ENCODE assay signal across 8 mouse cellular contexts in the genomic region with DNA sequence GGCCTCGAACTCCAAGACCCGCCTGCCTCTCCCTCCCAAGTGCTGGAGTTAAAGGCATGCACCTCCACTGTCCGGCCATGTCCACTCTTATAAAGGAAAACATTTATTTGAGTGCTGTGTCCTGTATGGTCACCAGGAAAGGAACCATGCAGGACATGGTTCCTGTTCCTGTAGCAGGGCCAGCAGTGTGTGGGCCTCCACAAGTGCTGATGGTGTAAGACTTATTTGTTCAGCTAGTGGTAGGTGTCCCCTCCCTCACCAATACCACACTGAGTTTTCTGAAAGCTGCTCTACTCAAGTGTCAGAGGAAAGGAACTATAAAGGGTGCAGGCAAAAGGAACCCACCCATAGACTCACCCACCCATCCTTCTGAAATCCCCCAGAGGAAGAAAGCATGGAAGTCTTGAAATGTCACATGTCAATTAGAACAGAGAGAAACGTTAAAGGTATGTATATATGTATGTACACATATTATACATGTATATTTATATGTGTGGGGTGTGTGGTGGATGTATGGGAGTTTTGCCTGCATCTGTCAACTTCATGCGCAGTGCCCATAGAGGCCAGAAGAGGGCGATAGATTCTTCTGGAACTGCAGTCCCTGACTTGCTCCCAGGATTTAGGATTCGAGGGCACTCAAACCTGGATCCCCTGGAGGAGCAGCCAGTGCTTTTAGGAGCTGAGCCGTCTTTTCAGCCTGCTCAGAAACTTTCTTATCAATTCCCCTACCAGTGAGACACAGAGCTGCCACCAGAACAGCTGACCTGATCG. TPM values are rescaled to one million over a fixed set of nuclear protein-coding genes. Genes with fewer than 3 reads are reported as not detected.
DNase-seq lines count a peak whose midpoint lies in the region; ATAC-seq and TF ChIP-seq lines count a peak whose summit lies in the region.
"Not testable (repeated sequence)": the region's sequence is repeated elsewhere in the genome, so short reads cannot be mapped to it uniquely, and the experiment has no call there.

No protein-coding gene starts in this region.

- H3K27ac ChIP-seq in embryonic fibroblast, embryonic 13.5 days (ENCODE audit: insufficient read depth, low read length); heart, embryonic 14.5 days (replicated peaks in 1 of 2; ENCODE audit: control insufficient read depth in 1 of 2, insufficient read depth in 1 of 2, low read depth in 2 of 2, low read length in 2 of 2); kidney, embryonic 15.5 days; limb, embryonic 14.5 days (replicated peaks; ENCODE audit: low read depth, low read length); midbrain, embryonic 13.5 days: not testable (repeated sequence)

- H3K36me3 ChIP-seq in heart, embryonic 14.5 days (ENCODE audit: control insufficient read depth, insufficient read depth, low read length); kidney, embryonic 15.5 days; limb, embryonic 14.5 days (ENCODE audit: control insufficient read depth, insufficient read depth, low read length); midbrain, embryonic 13.5 days: not testable (repeated sequence)

- not testable (repeated sequence) for TF ChIP-seq POLR2A in embryonic fibroblast, embryonic 13.5 days (IDR thresholded peaks at IDR 0.05; ENCODE audit: low read depth, low read length); limb, embryonic 14.5 days (IDR thresholded peaks at IDR 0.05; ENCODE audit: borderline replicate concordance, extremely low read depth, insufficient read depth, insufficient read length)

- H3K9me3 ChIP-seq in heart, embryonic 14.5 days (ENCODE audit: control insufficient read depth, low read length); kidney, embryonic 15.5 days (replicated peaks); limb, embryonic 14.5 days (ENCODE audit: control insufficient read depth, low read length); midbrain, embryonic 13.5 days: not testable (repeated sequence)

- TF ChIP-seq CTCF in embryonic fibroblast, embryonic 13.5 days (IDR thresholded peaks at IDR 0.05; ENCODE audit: borderline replicate concordance, insufficient read depth, low read length): peak; percentile 43; the same call in 1 of the 2 replicates

- not testable (repeated sequence) for H3K27me3 ChIP-seq in heart, embryonic 14.5 days (ENCODE audit: control insufficient read depth, insufficient read depth, low read length); kidney, embryonic 15.5 days; limb, embryonic 14.5 days (ENCODE audit: control insufficient read depth, insufficient read depth, low read length); midbrain, embryonic 13.5 days

- H3K4me1 ChIP-seq in embryonic fibroblast, embryonic 13.5 days (ENCODE audit: control insufficient read depth, insufficient read depth, low read length); heart, embryonic 14.5 days (ENCODE audit: control insufficient read depth in 2 of 2, insufficient read depth in 2 of 2, low read length in 2 of 2); kidney, embryonic 15.5 days; limb, embryonic 14.5 days (ENCODE audit: control insufficient read depth, insufficient read depth, low read length); midbrain, embryonic 13.5 days (replicated peaks): not testable (repeated sequence)

- 34% methylated on average over 9 of the region's 9 CpGs for WGBS in heart, embryonic 14.5 days
- WGBS in kidney, embryonic 15.5 days: 38% methylated on average over 9 of the region's 9 CpGs
- WGBS in limb, embryonic 14.5 days: 35% methylated on average over 9 of the region's 9 CpGs
- 34% methylated on average over 9 of the region's 9 CpGs for WGBS in midbrain, embryonic 13.5 days

- not testable (repeated sequence) for H3K4me3 ChIP-seq in embryonic fibroblast, embryonic 13.5 days (ENCODE audit: insufficient read depth, low read length); heart, embryonic 14.5 days (ENCODE audit: control insufficient read depth in 1 of 2, insufficient read depth in 1 of 2, low read depth in 1 of 2, low read length in 2 of 2); kidney, embryonic 15.5 days (replicated peaks); limb, embryonic 14.5 days (replicated peaks; ENCODE audit: low read length); midbrain, embryonic 13.5 days (replicated peaks)

- H3K9ac ChIP-seq in heart, embryonic 14.5 days (ENCODE audit: low read length); kidney, embryonic 15.5 days; limb, embryonic 14.5 days (ENCODE audit: low read depth, low read length, severe bottlenecking); midbrain, embryonic 13.5 days (replicated peaks): not testable (repeated sequence)

- peak; percentile 37 for DNase-seq in CD4-positive, CD25-positive, alpha-beta regulatory T cell, adult 2 months (ENCODE audit: low read depth, low spot score)
- DNase-seq in brain, adult 2 months (ENCODE audit: low read depth, low spot score): peak; percentile 25
- peak; percentile 42 for DNase-seq in limb, embryonic 14.5 days (ENCODE audit: low spot score)
- DNase-seq in spleen, adult 12 weeks (ENCODE audit: low spot score): peak; percentile 44

- not testable (repeated sequence) for ATAC-seq in heart, embryonic 14.5 days (ENCODE audit: insufficient number of reproducible peaks, insufficient read depth, low FRiP score, low read depth); limb, embryonic 14.5 days (ENCODE audit: low FRiP score, low read depth)
- 0 out of 2 replicates have a peak, but pooled peaks have one; percentile 22 for ATAC-seq in kidney, embryonic 15.5 days (replicated peaks; ENCODE audit: low FRiP score)
- ATAC-seq in midbrain, embryonic 13.5 days: peak; percentile 37; the same call in 1 of the 2 replicates

- 0 out of 2 replicates have a peak overlapping the region, but pooled peaks have one; percentile 11 for H3K4me2 ChIP-seq in heart, embryonic 14.5 days (ENCODE audit: low read length)
- not testable (repeated sequence) for H3K4me2 ChIP-seq in kidney, embryonic 15.5 days; limb, embryonic 14.5 days (replicated peaks; ENCODE audit: low read depth, low read length, severe bottlenecking); midbrain, embryonic 13.5 days (replicated peaks)

RNA-seq across cellular contexts. Expression of a gene that starts 10.2 kb away (rescaled TPM):
- polyA plus RNA-seq in embryonic fibroblast, embryonic 13.5 days (2011; ENCODE audit: insufficient read length, low read depth, missing spikeins): not detected in 2 replicates
- not detected in 2 replicates for polyA plus RNA-seq in heart, embryonic 14.5 days (2014; fragmentation: Nextera tagmentation; extraction: Ambion mirVana)
- polyA plus RNA-seq in kidney, embryonic 15.5 days (2015; fragmentation: Nextera tagmentation; extraction: Ambion mirVana): not detected in 2 replicates
- not detected in 2 replicates for polyA plus RNA-seq in limb, embryonic 14.5 days (2012; rRNA removed)
- not detected in 2 replicates for polyA plus RNA-seq in limb, embryonic 14.5 days (2014; fragmentation: Nextera tagmentation; extraction: Ambion mirVana)
- not detected in 2 replicates for polyA plus RNA-seq in midbrain, embryonic 13.5 days (2015; fragmentation: Nextera tagmentation; extraction: Ambion mirVana)

RNA-seq across cellular contexts. Expression of a gene that starts 25.7 kb away (rescaled TPM):
- polyA plus RNA-seq in embryonic fibroblast, embryonic 13.5 days (2011; ENCODE audit: insufficient read length, low read depth, missing spikeins): not detected in 2 replicates
- 0.47 and 1.1 TPM in 2 replicates for polyA plus RNA-seq in heart, embryonic 14.5 days (2014; fragmentation: Nextera tagmentation; extraction: Ambion mirVana)
- 0.17 and 1.00 TPM in 2 replicates for polyA plus RNA-seq in kidney, embryonic 15.5 days (2015; fragmentation: Nextera tagmentation; extraction: Ambion mirVana)
- polyA plus RNA-seq in limb, embryonic 14.5 days (2012; rRNA removed): 0.47 and 0.61 TPM in 2 replicates
- 0.39 and 0.61 TPM in 2 replicates for polyA plus RNA-seq in limb, embryonic 14.5 days (2014; fragmentation: Nextera tagmentation; extraction: Ambion mirVana)
- not detected in 2 replicates for polyA plus RNA-seq in midbrain, embryonic 13.5 days (2015; fragmentation: Nextera tagmentation; extraction: Ambion mirVana)

RNA-seq across cellular contexts. Expression of a gene that starts 26.7 kb away (rescaled TPM):
- polyA plus RNA-seq in embryonic fibroblast, embryonic 13.5 days (2011; ENCODE audit: insufficient read length, low read depth, missing spikeins): not detected in 2 replicates
- polyA plus RNA-seq in heart, embryonic 14.5 days (2014; fragmentation: Nextera tagmentation; extraction: Ambion mirVana): not detected in 2 replicates
- not detected in 2 replicates for polyA plus RNA-seq in kidney, embryonic 15.5 days (2015; fragmentation: Nextera tagmentation; extraction: Ambion mirVana)
- polyA plus RNA-seq in limb, embryonic 14.5 days (2012; rRNA removed): not detected in 2 replicates
- polyA plus RNA-seq in limb, embryonic 14.5 days (2014; fragmentation: Nextera tagmentation; extraction: Ambion mirVana): not detected in 2 replicates
- not detected in 2 replicates for polyA plus RNA-seq in midbrain, embryonic 13.5 days (2015; fragmentation: Nextera tagmentation; extraction: Ambion mirVana)

RNA-seq across cellular contexts. Expression of a gene that starts 30.9 kb away (rescaled TPM):
- polyA plus RNA-seq in embryonic fibroblast, embryonic 13.5 days (2011; ENCODE audit: insufficient read length, low read depth, missing spikeins): not detected in 2 replicates
- not detected in 2 replicates for polyA plus RNA-seq in heart, embryonic 14.5 days (2014; fragmentation: Nextera tagmentation; extraction: Ambion mirVana)
- polyA plus RNA-seq in kidney, embryonic 15.5 days (2015; fragmentation: Nextera tagmentation; extraction: Ambion mirVana): not detected in 2 replicates
- not detected in 2 replicates for polyA plus RNA-seq in limb, embryonic 14.5 days (2012; rRNA removed)
- not detected in 2 replicates for polyA plus RNA-seq in limb, embryonic 14.5 days (2014; fragmentation: Nextera tagmentation; extraction: Ambion mirVana)
- polyA plus RNA-seq in midbrain, embryonic 13.5 days (2015; fragmentation: Nextera tagmentation; extraction: Ambion mirVana): not detected in 2 replicates

RNA-seq across cellular contexts. Expression of a gene that starts 48.6 kb away (rescaled TPM):
- polyA plus RNA-seq in embryonic fibroblast, embryonic 13.5 days (2011; ENCODE audit: insufficient read length, low read depth, missing spikeins): not detected in 2 replicates
- polyA plus RNA-seq in heart, embryonic 14.5 days (2014; fragmentation: Nextera tagmentation; extraction: Ambion mirVana): 0.24 and 1.0 TPM in 2 replicates
- polyA plus RNA-seq in kidney, embryonic 15.5 days (2015; fragmentation: Nextera tagmentation; extraction: Ambion mirVana): 0.52 and 1.3 TPM in 2 replicates
- polyA plus RNA-seq in limb, embryonic 14.5 days (2012; rRNA removed): 1.1 and 1.3 TPM in 2 replicates
- polyA plus RNA-seq in limb, embryonic 14.5 days (2014; fragmentation: Nextera tagmentation; extraction: Ambion mirVana): 0.77 and 2.3 TPM in 2 replicates
- polyA plus RNA-seq in midbrain, embryonic 13.5 days (2015; fragmentation: Nextera tagmentation; extraction: Ambion mirVana): 0.30 and 0.41 TPM in 2 replicates
